Mouse (Mus musculus): ENCODE data around the gene Tcea3. TPM values are rescaled to one million over a fixed set of nuclear protein-coding genes. Genes with fewer than 3 reads are reported as not detected.
A peak's percentile ranks its signal among the peaks of the same experiment; 100 is the strongest.

The Tcea3 gene
- total RNA-seq, 1 experiment: 75.1 TPM

DNA sequence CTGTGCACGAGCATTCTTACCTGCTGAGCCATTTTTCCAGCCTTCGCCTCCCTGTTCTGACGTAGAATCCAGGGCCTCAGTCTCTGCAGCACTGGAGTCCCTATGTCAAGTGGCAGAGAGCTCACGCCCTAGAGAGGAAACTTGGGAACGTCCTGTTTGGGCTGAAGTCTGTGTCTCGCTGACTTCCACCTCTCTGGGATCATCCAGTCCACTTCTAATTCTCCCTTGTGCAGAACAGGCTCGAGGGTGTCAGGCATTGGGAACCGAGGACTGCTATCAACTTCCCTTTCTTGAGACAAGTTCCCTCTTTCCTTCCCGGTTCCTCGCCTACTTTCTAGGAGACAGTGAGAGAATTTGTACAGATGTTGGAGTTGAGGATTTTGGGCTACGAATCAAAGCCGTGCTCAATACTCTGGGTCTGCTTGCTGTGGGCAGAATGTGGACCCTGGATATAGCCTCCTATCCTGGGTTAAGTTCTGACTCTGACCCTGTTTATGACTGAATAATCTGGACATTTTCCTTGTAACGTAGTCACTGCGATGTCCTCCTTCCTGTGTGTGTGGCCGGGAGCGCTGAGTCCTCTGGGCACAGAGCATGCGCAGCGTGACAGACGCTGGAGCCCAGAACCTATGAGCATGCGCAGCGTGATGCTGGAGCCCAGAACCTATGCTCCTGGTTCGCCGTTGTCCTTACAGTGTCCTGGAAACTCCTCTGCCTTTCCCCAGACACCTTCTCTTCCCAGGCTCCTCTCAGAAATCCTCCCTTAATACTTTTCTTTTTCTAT, 22.7 kb upstream of the Tcea3 start:
- in situ Hi-C loops (cut with MboI; ENCODE audit: low sequenced_read_pairs in 2 of 2, unreplicated experiment in 2 of 2): no loop called here
- Histone ChIP-seq H3K36me3 (ENCODE audit: control insufficient read depth, insufficient read depth, low read length, poor library complexity, severe bottlenecking) (peaks cover 4% of the 10 kb centered on the region; the same call in 1 of the 2 replicates), H3K27ac (ENCODE audit: insufficient read depth, low read depth, low read length, poor library complexity, severe bottlenecking) (no peak overlapping the region), H3K4me1 (ENCODE audit: control insufficient read depth in 2 of 2, insufficient read depth in 2 of 2, low read length in 2 of 2, poor library complexity in 1 of 2) (peaks cover 2 to 34% of the 10 kb centered on the region in 2 experiments; a peak in 3 of 4 replicates), H3K9ac (ENCODE audit: insufficient read depth, low read depth, low read length, poor library complexity, severe bottlenecking) (peak overlapping the region; percentile 12; the same call in 1 of the 2 replicates), H3K9me3 (ENCODE audit: control insufficient read depth, insufficient read depth, low read depth, low read length) (no peaks in the 10 kb centered on the region), H3K4me3 (ENCODE audit: insufficient read depth in 1 of 2, low read depth in 1 of 2, low read length in 2 of 2, poor library complexity in 1 of 2, severe bottlenecking in 1 of 2) (peak overlapping the region; percentile 22 to 27; a peak in 3 of 4 replicates)
- no peak for DNase-seq (ENCODE audit: low read depth, low spot score)
- TF ChIP-seq ZC3H11A (IDR thresholded peaks at IDR 0.05; ENCODE audit: borderline replicate concordance, low read depth, low read length) (no peak), CHD2 (IDR thresholded peaks at IDR 0.05; ENCODE audit: low read depth, low read length) (no peak), HCFC1 (IDR thresholded peaks at IDR 0.05; ENCODE audit: borderline replicate concordance, insufficient read depth, low read length) (no peak), ZNF384 (IDR thresholded peaks at IDR 0.05; ENCODE audit: low read depth, low read length) (no peak), MAFK (IDR thresholded peaks at IDR 0.05; ENCODE audit: insufficient read depth, low read depth, low read length) (no peak)

DNA sequence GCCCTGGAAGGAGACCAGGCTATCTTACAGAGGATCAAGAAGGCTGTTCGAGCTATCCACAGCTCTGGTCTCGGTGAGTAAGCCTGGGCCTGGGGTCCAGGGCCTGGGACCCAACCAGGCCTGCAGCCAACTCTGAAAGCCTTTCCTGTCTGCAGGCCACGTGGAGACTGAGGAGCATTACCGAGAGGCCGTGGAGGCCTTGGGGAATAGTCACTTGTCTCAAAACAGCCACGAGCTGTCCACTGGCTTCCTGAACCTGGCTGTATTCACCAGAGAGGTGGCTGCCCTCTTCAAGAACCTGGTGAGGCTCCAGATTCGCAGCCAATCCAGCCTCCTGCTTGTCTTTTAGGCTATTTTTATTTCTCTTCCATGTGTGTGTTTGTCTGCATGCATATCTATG, 20.1 kb upstream of the Tcea3 start:
- Histone ChIP-seq H3K27ac (ENCODE audit: insufficient read depth, low read depth, low read length, poor library complexity, severe bottlenecking) (no peak overlapping the region), H3K36me3 (ENCODE audit: control insufficient read depth, insufficient read depth, low read length, poor library complexity, severe bottlenecking) (peaks cover 4% of the 10 kb centered on the region; the same call in 1 of the 2 replicates), H3K9me3 (ENCODE audit: control insufficient read depth, insufficient read depth, low read depth, low read length) (no peaks in the 10 kb centered on the region), H3K4me3 (ENCODE audit: insufficient read depth in 1 of 2, low read depth in 1 of 2, low read length in 2 of 2, poor library complexity in 1 of 2, severe bottlenecking in 1 of 2) (no peak overlapping the region), H3K9ac (ENCODE audit: insufficient read depth, low read depth, low read length, poor library complexity, severe bottlenecking) (no peak overlapping the region), H3K4me1 (ENCODE audit: control insufficient read depth in 2 of 2, insufficient read depth in 2 of 2, low read length in 2 of 2, poor library complexity in 1 of 2) (peaks cover 2 to 29% of the 10 kb centered on the region in 2 experiments; a peak in 3 of 4 replicates)
- no peak for DNase-seq (ENCODE audit: low read depth, low spot score)
- in situ Hi-C loops (cut with MboI; ENCODE audit: low sequenced_read_pairs in 2 of 2, unreplicated experiment in 2 of 2): no loop called here
- TF ChIP-seq CHD2 (IDR thresholded peaks at IDR 0.05; ENCODE audit: low read depth, low read length) (no peak), MAFK (IDR thresholded peaks at IDR 0.05; ENCODE audit: insufficient read depth, low read depth, low read length) (no peak), HCFC1 (IDR thresholded peaks at IDR 0.05; ENCODE audit: borderline replicate concordance, insufficient read depth, low read length) (no peak), ZNF384 (IDR thresholded peaks at IDR 0.05; ENCODE audit: low read depth, low read length) (no peak), ZC3H11A (IDR thresholded peaks at IDR 0.05; ENCODE audit: borderline replicate concordance, low read depth, low read length) (no peak)

DNA sequence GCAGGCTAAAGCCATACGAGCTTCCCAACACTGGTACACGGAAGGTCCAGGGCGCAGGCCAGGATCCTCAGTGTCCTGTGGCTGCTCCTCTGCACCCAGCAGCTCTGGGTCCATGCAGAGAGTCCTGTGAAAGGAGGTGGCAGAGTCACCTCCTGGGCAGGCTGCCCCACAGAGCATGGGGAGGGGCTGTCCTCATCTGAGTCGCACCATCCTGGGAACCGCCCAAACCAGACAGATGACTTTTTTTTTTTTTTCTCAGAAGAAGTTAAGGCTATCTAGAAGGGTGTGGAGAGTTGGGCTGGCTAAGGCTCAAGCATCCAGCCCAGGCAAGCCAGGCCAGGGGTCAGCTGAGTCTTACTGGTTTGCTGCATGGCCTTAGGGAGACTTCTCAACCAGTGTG, 18.9 kb upstream of the Tcea3 start:
- no peak for DNase-seq (ENCODE audit: low read depth, low spot score)
- in situ Hi-C loops (cut with MboI; ENCODE audit: low sequenced_read_pairs in 2 of 2, unreplicated experiment in 2 of 2): no loop called here
- Histone ChIP-seq H3K9ac (ENCODE audit: insufficient read depth, low read depth, low read length, poor library complexity, severe bottlenecking) (no peak overlapping the region), H3K9me3 (ENCODE audit: control insufficient read depth, insufficient read depth, low read depth, low read length) (no peaks in the 10 kb centered on the region), H3K4me3 (ENCODE audit: insufficient read depth in 1 of 2, low read depth in 1 of 2, low read length in 2 of 2, poor library complexity in 1 of 2, severe bottlenecking in 1 of 2) (no peak overlapping the region), H3K36me3 (ENCODE audit: control insufficient read depth, insufficient read depth, low read length, poor library complexity, severe bottlenecking) (peaks cover 7% of the 10 kb centered on the region; the same call in 1 of the 2 replicates), H3K27ac (ENCODE audit: insufficient read depth, low read depth, low read length, poor library complexity, severe bottlenecking) (no peak overlapping the region), H3K4me1 (ENCODE audit: control insufficient read depth in 2 of 2, insufficient read depth in 2 of 2, low read length in 2 of 2, poor library complexity in 1 of 2) (peaks cover 0 to 24% of the 10 kb centered on the region in 2 experiments; a peak in 2 of 4 replicates)
- TF ChIP-seq ZNF384 (IDR thresholded peaks at IDR 0.05; ENCODE audit: low read depth, low read length): 0 out of 2 replicates have a peak, but pooled peaks have one; percentile 11
- TF ChIP-seq MAFK (IDR thresholded peaks at IDR 0.05; ENCODE audit: insufficient read depth, low read depth, low read length): no peak
- no peak for TF ChIP-seq CHD2 (IDR thresholded peaks at IDR 0.05; ENCODE audit: low read depth, low read length)
- no peak for TF ChIP-seq ZC3H11A (IDR thresholded peaks at IDR 0.05; ENCODE audit: borderline replicate concordance, low read depth, low read length)
- no peak for TF ChIP-seq HCFC1 (IDR thresholded peaks at IDR 0.05; ENCODE audit: borderline replicate concordance, insufficient read depth, low read length)

DNA sequence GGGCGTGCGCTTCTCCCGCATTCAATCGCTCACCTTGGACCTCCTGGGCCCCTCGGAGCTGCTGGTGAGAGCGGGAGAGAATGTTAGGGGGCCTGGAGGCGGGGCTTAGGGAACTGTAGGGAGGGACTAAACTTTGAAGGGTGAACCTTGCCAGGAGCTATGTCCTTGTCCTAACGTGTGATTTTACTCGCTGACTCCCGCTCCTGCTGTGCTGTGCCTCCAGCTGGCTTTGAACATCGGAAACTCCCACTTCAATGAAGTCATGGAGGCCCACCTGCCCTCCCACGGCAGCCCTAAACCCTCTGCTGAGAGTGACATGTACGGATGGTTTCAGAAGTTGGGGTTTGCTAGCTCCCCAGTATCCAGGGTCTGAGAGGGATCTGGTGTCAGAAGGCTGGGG, 8.9 kb upstream of the Tcea3 start:
- no peak overlapping the region for H3K4me3 ChIP-seq (ENCODE audit: insufficient read depth in 1 of 2, low read depth in 1 of 2, low read length in 2 of 2, poor library complexity in 1 of 2, severe bottlenecking in 1 of 2)
- TF ChIP-seq MAFK (IDR thresholded peaks at IDR 0.05; ENCODE audit: insufficient read depth, low read depth, low read length): no peak
- TF ChIP-seq HCFC1 (IDR thresholded peaks at IDR 0.05; ENCODE audit: borderline replicate concordance, insufficient read depth, low read length): no peak
- TF ChIP-seq CHD2 (IDR thresholded peaks at IDR 0.05; ENCODE audit: low read depth, low read length): no peak
- no peak for TF ChIP-seq ZNF384 (IDR thresholded peaks at IDR 0.05; ENCODE audit: low read depth, low read length)
- no peak for TF ChIP-seq ZC3H11A (IDR thresholded peaks at IDR 0.05; ENCODE audit: borderline replicate concordance, low read depth, low read length)
- peaks cover 1 to 21% of the 10 kb centered on the region in 2 experiments; a peak in 1 of 4 replicates for H3K4me1 ChIP-seq (ENCODE audit: control insufficient read depth in 2 of 2, insufficient read depth in 2 of 2, low read length in 2 of 2, poor library complexity in 1 of 2)
- H3K9me3 ChIP-seq (ENCODE audit: control insufficient read depth, insufficient read depth, low read depth, low read length): no peaks in the 10 kb centered on the region
- no peak overlapping the region for H3K27ac ChIP-seq (ENCODE audit: insufficient read depth, low read depth, low read length, poor library complexity, severe bottlenecking)
- H3K36me3 ChIP-seq (ENCODE audit: control insufficient read depth, insufficient read depth, low read length, poor library complexity, severe bottlenecking): peaks cover 37% of the 10 kb centered on the region
- no peak for DNase-seq (ENCODE audit: low read depth, low spot score)
- H3K9ac ChIP-seq (ENCODE audit: insufficient read depth, low read depth, low read length, poor library complexity, severe bottlenecking): no peak overlapping the region
- in situ Hi-C loops (cut with MboI; ENCODE audit: low sequenced_read_pairs in 2 of 2, unreplicated experiment in 2 of 2): no loop called here
